Mouse (Mus musculus): ENCODE data around the gene Snx29. TPM values are rescaled to one million over a fixed set of nuclear protein-coding genes. Genes with fewer than 3 reads are reported as not detected.

The Snx29 gene
- polyA plus RNA-seq, 1 experiment from 2014 or later, result 22.7 TPM

GRCm38 (mm10) chr16:11652686-11653366, 330.1 kb downstream of the Snx29 start:
- H3K9ac ChIP-seq, result no peak overlapping the region
- no peak overlapping the region for H3K27ac ChIP-seq
- H3K36me3 ChIP-seq (replicated peaks), result no peaks in the 10 kb centered on the region
- H3K4me2 ChIP-seq, result no peak overlapping the region
- H3K9me3 ChIP-seq, result no peaks in the 10 kb centered on the region
- no peaks in the 10 kb centered on the region for H3K4me1 ChIP-seq
- no peak for ATAC-seq (replicated peaks)
- H3K4me3 ChIP-seq, result no peak overlapping the region
- WGBS, result 82% methylated on average over 2 of the region's 2 CpGs
- no peaks in the 10 kb centered on the region for H3K27me3 ChIP-seq (replicated peaks)

- Histone ChIP-seq H3K9me3 (no peaks in the 10 kb centered on the region), H3K4me1 (no peaks in the 10 kb centered on the region), H3K4me3 (no peak overlapping the region), H3K36me3 (replicated peaks) (no peaks in the 10 kb centered on the region), H3K27me3 (replicated peaks) (no peaks in the 10 kb centered on the region), H3K27ac (no peak overlapping the region), H3K9ac (no peak overlapping the region), H3K4me2 (no peak overlapping the region)
- no peak for ATAC-seq (replicated peaks)
- 89% methylated on average over 3 of the region's 3 CpGs for WGBS
These were observed 333.2 kb downstream of the Snx29 start for GRCm38 (mm10) chr16:11655893-11656292.

- Histone ChIP-seq H3K9me3 (no peaks in the 10 kb centered on the region), H3K27me3 (replicated peaks) (no peaks in the 10 kb centered on the region), H3K4me1 (no peaks in the 10 kb centered on the region), H3K4me3 (no peak overlapping the region), H3K36me3 (replicated peaks) (no peaks in the 10 kb centered on the region), H3K9ac (no peak overlapping the region), H3K27ac (no peak overlapping the region), H3K4me2 (no peak overlapping the region)
- no peak for ATAC-seq (replicated peaks)
- 43% methylated on average over 1 of the region's 1 CpGs for whole genome bisulfite sequencing
These were observed 334.4 kb downstream of the Snx29 start for GRCm38 (mm10) chr16:11657111-11657510.

GRCm38 (mm10) chr16:11659111-11659720, 336.5 kb downstream of the Snx29 start:
- Histone ChIP-seq H3K4me1 (0 out of 2 replicates have a peak, but pooled peaks cover 1% of the 10 kb centered on the region), H3K4me3 (no peak overlapping the region), H3K27ac (no peak overlapping the region), H3K27me3 (replicated peaks) (no peaks in the 10 kb centered on the region), H3K9ac (no peak overlapping the region), H3K4me2 (no peak overlapping the region), H3K9me3 (no peaks in the 10 kb centered on the region), H3K36me3 (replicated peaks) (no peaks in the 10 kb centered on the region)
- WGBS, result 85% methylated on average over 6 of the region's 6 CpGs
- no peak for ATAC-seq (replicated peaks)

- H3K9me3 ChIP-seq, result no peaks in the 10 kb centered on the region
- no peaks in the 10 kb centered on the region for H3K27me3 ChIP-seq (replicated peaks)
- H3K4me1 ChIP-seq, result 0 out of 2 replicates have a peak, but pooled peaks cover 4% of the 10 kb centered on the region
- 84% methylated on average over 13 of the region's 13 CpGs for WGBS
- H3K9ac ChIP-seq, result no peak overlapping the region
- H3K27ac ChIP-seq, result no peak overlapping the region
- H3K4me3 ChIP-seq, result no peak overlapping the region
- no peak for ATAC-seq (replicated peaks)
- no peak overlapping the region for H3K4me2 ChIP-seq
- H3K36me3 ChIP-seq (replicated peaks), result no peaks in the 10 kb centered on the region
These were observed 342.4 kb downstream of the Snx29 start for GRCm38 (mm10) chr16:11664896-11665705.

GRCm38 (mm10) chr16:11665869-11666268, 343.2 kb downstream of the Snx29 start:
- H3K27me3 ChIP-seq (replicated peaks), result no peaks in the 10 kb centered on the region
- no peak overlapping the region for H3K4me3 ChIP-seq
- H3K36me3 ChIP-seq (replicated peaks), result no peaks in the 10 kb centered on the region
- H3K27ac ChIP-seq, result no peak overlapping the region
- WGBS, result 92% methylated on average over 6 of the region's 6 CpGs
- ATAC-seq (replicated peaks), result no peak
- no peak overlapping the region for H3K9ac ChIP-seq
- H3K9me3 ChIP-seq, result no peaks in the 10 kb centered on the region
- H3K4me2 ChIP-seq, result no peak overlapping the region
- 0 out of 2 replicates have a peak, but pooled peaks cover 4% of the 10 kb centered on the region for H3K4me1 ChIP-seq

- Histone ChIP-seq H3K4me2 (no peak overlapping the region), H3K36me3 (replicated peaks) (no peaks in the 10 kb centered on the region), H3K4me3 (no peak overlapping the region), H3K9ac (no peak overlapping the region), H3K4me1 (0 out of 2 replicates have a peak, but pooled peaks cover 8% of the 10 kb centered on the region), H3K27me3 (replicated peaks) (no peaks in the 10 kb centered on the region), H3K27ac (0 out of 2 replicates have a peak overlapping the region, but pooled peaks have one; percentile 4), H3K9me3 (no peaks in the 10 kb centered on the region)
- WGBS, result 71% methylated on average over 1 of the region's 1 CpGs
- no peak for ATAC-seq (replicated peaks)
These were observed 345.7 kb downstream of the Snx29 start for GRCm38 (mm10) chr16:11668375-11668774.

- Histone ChIP-seq H3K4me1 (0 out of 2 replicates have a peak, but pooled peaks cover 8% of the 10 kb centered on the region), H3K27me3 (replicated peaks) (no peaks in the 10 kb centered on the region), H3K4me2 (no peak overlapping the region), H3K27ac (0 out of 2 replicates have a peak overlapping the region, but pooled peaks have one; percentile 4), H3K4me3 (no peak overlapping the region), H3K36me3 (replicated peaks) (no peaks in the 10 kb centered on the region), H3K9me3 (no peaks in the 10 kb centered on the region), H3K9ac (no peak overlapping the region)
- no peak for ATAC-seq (replicated peaks)
- 2% methylated on average over 1 of the region's 1 CpGs for WGBS
These were observed 346.2 kb downstream of the Snx29 start for GRCm38 (mm10) chr16:11668878-11669277.

- H3K27ac ChIP-seq, result peak overlapping the region; percentile 50
- H3K27me3 ChIP-seq (replicated peaks), result no peaks in the 10 kb centered on the region
- H3K4me3 ChIP-seq, result no peak overlapping the region
- H3K9ac ChIP-seq, result no peak overlapping the region
- H3K4me2 ChIP-seq, result no peak overlapping the region
- H3K36me3 ChIP-seq (replicated peaks), result no peaks in the 10 kb centered on the region
- no peak for ATAC-seq (replicated peaks)
- H3K4me1 ChIP-seq, result 0 out of 2 replicates have a peak, but pooled peaks cover 4% of the 10 kb centered on the region
- 78% methylated on average over 9 of the region's 9 CpGs for WGBS
- H3K9me3 ChIP-seq, result no peaks in the 10 kb centered on the region
These were observed 347.7 kb downstream of the Snx29 start for GRCm38 (mm10) chr16:11670251-11670970.

- Histone ChIP-seq H3K4me3 (no peak overlapping the region), H3K9me3 (no peaks in the 10 kb centered on the region), H3K4me1 (peaks cover 4% of the 10 kb centered on the region; the same call in 1 of the 2 replicates), H3K27me3 (replicated peaks) (no peaks in the 10 kb centered on the region), H3K27ac (peak overlapping the region; percentile 50), H3K36me3 (replicated peaks) (no peaks in the 10 kb centered on the region), H3K4me2 (no peak overlapping the region), H3K9ac (no peak overlapping the region)
- no peak for ATAC-seq (replicated peaks)
- 69% methylated on average over 6 of the region's 6 CpGs for WGBS
These were observed 348.2 kb downstream of the Snx29 start for GRCm38 (mm10) chr16:11670971-11671310.

- Histone ChIP-seq H3K4me1 (peaks cover 5% of the 10 kb centered on the region; the same call in 1 of the 2 replicates), H3K9me3 (no peaks in the 10 kb centered on the region; the same call in 1 of the 2 replicates), H3K4me2 (no peak overlapping the region), H3K4me3 (no peak overlapping the region), H3K27ac (no peak overlapping the region), H3K36me3 (replicated peaks) (0 out of 2 replicates have a peak, but pooled peaks cover 3% of the 10 kb centered on the region), H3K27me3 (replicated peaks) (no peaks in the 10 kb centered on the region), H3K9ac (no peak overlapping the region)
- ATAC-seq (replicated peaks), result no peak
- 59% methylated on average over 4 of the region's 4 CpGs for WGBS
These were observed 353.3 kb downstream of the Snx29 start for GRCm38 (mm10) chr16:11676006-11676405.

GRCm38 (mm10) chr16:11685264-11685663, 362.6 kb downstream of the Snx29 start:
- no peak overlapping the region for H3K4me2 ChIP-seq
- no peaks in the 10 kb centered on the region for H3K27me3 ChIP-seq (replicated peaks)
- H3K9me3 ChIP-seq, result no peaks in the 10 kb centered on the region
- H3K36me3 ChIP-seq (replicated peaks), result no peaks in the 10 kb centered on the region
- no peak overlapping the region for H3K4me3 ChIP-seq
- no peaks in the 10 kb centered on the region for H3K4me1 ChIP-seq
- no peak overlapping the region for H3K27ac ChIP-seq
- no peak overlapping the region for H3K9ac ChIP-seq
- WGBS, result 91% methylated on average over 9 of the region's 9 CpGs
- no peak for ATAC-seq (replicated peaks)

Data from midbrain, embryonic 15.5 days (tissue).